Mouse (Mus musculus) B cell, adult 2 months (primary cell): ENCODE measurements around the gene Fgf23.
A peak's percentile ranks its signal among the peaks of the same experiment; 100 is the strongest.

Source experiments
- DNase-seq, 2 experiments: peaks; one replicate each; pipeline ENCODE4 v3.0.0; 2022

The Fgf23 gene

DNA sequence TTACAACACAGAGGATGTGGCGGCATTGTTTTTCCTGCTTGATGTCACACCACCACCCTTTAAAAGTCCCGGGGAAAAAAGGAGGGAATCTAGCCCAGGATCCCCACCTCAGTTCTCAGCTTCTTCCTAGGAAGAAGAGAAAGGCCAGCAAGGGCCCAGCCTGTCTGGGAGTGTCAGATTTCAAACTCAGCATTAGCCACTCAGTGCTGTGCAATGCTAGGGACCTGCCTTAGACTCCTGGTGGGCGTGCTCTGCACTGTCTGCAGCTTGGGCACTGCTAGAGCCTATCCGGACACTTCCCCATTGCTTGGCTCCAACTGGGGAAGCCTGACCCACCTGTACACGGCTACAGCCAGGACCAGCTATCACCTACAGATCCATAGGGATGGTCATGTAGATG lies at the start of gene Fgf23:
TSS of gene Fgf23 (plus strand) at position 86 of the 400 bp plus-strand sequence.
- DNase-seq: no peak

DNA sequence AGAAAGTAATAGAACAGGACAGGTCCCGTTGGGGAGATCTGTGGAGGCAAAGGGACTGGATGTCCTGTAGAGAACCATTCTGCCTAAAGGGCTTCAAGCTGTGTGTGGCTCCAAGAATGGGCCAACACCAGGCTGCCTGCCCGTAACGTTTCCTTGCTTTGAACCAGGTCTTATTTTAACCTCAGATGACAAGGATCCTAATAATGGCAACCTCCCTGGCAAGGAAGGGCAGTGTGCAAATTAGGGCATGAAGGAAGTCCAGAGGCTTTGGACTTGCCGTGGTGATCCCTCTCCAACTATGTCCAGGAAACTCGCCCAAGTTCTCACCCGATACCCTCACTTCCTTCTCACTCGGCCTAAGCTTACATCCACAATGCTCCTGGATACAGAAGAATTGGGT lies 47.9 kb upstream of the Fgf23 start:
- no peak for DNase-seq

- peak; percentile 13 for DNase-seq
Measured at GRCm38 (mm10) chr6:127034760-127035159, 37.9 kb upstream of the Fgf23 start.

DNA sequence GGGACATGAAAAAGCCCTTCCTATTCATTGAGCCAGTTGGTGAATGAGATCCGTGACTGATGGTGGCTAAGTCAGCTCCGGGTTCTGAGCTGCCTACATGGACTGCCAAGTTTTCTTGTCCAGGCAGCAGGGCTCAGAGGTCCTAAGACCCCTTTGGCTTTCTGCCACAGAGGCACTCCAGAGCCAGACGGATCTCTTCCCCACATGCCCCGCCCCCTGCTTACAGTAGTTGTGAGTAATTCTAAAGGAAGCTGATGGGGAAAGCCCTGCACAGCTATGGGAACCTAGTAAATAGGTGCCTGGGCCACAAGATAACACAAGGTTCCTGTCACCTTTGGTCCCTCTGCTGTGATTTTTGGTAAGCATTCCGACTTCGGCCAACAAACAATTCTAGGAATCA lies 27.8 kb upstream of the Fgf23 start:
- no peak for DNase-seq

DNA sequence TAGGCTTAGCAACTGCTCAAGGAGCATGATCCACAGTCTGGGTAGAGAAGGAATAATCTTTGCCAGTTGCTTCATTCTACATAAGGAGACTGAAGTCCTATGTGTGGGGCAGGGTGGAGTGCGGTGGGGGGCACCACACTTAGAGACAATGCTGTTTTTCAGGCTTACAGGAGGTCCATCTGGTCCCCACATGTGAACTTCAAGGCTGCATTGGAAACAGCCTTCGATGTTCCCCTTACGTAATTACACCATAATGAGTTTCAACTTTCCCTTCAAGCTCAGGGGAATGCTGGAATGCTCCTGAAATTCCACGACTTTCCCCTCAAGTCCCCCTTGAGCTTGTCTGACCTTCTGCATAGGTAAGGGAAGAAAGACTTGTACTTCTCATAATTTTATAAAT lies 21.9 kb upstream of the Fgf23 start:
- DNase-seq: no peak

DNA sequence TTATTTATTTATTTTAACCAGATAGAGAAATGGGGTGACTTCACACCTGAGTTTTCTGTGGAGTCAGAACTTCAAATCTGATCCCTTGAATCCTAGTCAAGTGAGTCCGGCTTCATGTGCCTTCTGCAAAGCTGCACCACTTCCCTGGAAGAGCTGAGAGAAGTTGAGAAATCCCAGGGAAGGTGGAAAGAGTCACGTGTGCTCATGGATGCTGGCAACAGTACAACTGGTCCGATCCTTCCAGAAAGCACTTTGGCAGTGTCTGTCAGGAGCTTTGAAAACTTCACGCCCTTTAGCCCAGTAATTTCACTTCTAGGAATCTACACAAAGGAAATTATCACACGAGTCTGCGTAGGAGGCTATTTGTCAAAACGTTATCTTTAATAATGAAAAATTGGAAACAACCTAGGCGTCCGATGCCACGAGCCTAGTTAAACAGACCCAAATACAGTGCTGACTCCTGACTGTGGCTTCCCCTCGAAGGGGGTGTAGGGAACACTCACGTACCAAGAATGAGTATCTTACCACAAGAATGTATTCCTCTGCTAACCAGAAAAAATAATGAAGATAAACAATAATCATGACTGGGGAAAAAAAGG lies 15.6 kb upstream of the Fgf23 start:
- no peak for DNase-seq

- no peak for DNase-seq
Measured at GRCm38 (mm10) chr6:127059975-127060374, 12.7 kb upstream of the Fgf23 start.

DNA sequence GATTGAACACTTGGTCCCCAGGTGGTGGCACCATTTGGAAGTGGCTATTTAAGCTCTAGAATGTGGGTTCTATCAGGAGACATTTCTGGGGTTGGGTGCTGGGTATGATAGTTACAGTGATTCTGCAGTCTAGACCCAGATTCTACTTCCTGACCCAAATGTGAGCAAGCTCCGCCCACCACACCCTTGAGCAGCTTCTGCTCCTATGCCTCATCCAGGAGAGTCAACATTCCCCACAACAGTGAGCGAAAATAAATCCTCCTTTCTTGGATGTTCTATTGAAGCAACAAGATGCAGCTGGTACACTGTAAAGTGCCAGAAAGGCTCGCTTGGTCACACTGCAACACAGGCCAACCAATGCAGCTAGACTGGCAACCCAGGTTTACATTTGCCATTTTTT lies 8.8 kb upstream of the Fgf23 start:
- no peak for DNase-seq

- DNase-seq: no peak
Measured at GRCm38 (mm10) chr6:127064815-127065214, 7.9 kb upstream of the Fgf23 start.

DNA sequence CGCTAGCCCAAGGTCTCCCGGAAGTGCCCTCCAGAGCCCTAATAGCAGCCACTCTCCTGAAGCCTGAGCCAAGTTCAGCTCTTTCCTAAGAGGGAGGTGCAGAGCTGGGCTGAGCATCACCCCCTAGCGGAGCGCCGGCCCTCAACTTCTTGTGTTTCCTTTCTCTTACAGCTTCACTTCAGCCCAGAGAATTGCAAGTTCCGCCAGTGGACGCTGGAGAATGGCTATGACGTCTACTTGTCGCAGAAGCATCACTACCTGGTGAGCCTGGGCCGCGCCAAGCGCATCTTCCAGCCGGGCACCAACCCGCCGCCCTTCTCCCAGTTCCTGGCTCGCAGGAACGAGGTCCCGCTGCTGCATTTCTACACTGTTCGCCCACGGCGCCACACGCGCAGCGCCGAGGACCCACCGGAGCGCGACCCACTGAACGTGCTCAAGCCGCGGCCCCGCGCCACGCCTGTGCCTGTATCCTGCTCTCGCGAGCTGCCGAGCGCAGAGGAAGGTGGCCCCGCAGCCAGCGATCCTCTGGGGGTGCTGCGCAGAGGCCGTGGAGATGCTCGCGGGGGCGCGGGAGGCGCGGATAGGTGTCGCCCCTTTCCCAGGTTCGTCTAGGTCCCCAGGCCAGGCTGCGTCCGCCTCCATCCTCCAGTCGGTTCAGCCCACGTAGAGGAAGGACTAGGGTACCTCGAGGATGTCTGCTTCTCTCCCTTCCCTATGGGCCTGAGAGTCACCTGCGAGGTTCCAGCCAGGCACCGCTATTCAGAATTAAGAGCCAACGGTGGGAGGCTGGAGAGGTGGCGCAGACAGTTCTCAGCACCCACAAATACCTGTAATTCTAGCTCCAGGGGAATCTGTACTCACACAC lies 7.4 kb downstream of the Fgf23 start:
- DNase-seq: peak; percentile 34 to 36

GRCm38 (mm10) chr6:127081820-127082219 lies 9.1 kb downstream of the Fgf23 start:
- DNase-seq: no peak

- peak; percentile 6 to 9 for DNase-seq
Measured at GRCm38 (mm10) chr6:127086739-127087138, 14.0 kb downstream of the Fgf23 start.

DNA sequence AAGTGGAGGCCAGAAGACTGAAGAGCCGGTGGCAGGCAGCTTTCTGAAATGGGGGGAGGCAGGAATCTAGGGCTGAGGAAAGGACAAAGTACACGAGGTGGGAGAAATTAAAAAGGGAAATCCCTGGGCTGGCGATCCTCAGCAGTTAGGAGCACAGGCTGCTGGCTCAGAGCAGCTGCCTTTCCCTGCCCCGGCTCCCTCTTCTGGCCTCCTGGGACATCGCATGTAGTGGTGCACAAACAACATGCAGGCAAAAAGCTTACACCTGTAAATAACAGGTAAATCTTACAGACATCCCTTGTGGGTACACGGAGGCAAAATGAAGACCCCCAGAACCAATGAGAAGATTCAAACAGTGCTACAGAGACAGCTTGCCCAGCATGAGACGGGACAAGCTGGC lies 21.9 kb downstream of the Fgf23 start:
- peak; percentile 9 to 12 for DNase-seq

DNA sequence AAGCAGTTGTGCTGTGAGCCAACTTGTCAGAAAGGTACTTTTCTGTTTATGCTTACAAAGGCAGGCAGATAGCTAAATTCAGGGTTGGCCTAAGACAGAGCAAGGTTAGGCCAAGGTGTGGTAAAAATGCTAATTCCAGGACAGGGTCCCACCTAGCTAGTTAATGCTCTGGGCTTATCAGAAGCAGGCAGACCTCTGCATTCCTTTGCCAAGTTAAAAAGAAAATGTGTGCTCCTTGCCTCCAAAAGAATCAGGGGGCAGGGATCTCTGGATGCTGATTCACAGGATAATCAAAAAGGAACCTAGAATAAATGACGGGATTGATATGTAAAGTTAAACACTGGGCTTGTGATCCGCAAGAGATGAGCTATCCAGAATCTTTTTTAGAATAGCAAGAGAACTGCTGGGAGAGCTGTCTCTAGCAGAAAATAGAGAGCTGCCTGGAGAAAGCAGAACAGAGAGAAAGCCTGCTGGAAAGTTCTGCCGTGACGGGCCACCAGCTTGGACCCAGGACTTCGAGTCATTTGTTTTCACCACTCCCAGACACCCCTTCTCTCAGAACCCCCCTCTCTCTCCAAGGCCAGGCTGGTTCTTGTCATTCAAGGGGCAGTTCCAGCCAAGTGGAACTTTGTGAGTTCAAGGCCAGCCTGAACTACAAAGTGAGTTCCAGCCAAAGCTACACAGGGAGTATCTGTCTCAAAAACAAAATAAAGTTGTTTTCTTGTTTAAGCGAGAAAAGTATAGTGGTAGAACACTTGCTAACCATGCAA lies 31.0 kb downstream of the Fgf23 start:
- DNase-seq: no peak

GRCm38 (mm10) chr6:127104396-127105029 lies 31.8 kb downstream of the Fgf23 start:
- DNase-seq: no peak

DNA sequence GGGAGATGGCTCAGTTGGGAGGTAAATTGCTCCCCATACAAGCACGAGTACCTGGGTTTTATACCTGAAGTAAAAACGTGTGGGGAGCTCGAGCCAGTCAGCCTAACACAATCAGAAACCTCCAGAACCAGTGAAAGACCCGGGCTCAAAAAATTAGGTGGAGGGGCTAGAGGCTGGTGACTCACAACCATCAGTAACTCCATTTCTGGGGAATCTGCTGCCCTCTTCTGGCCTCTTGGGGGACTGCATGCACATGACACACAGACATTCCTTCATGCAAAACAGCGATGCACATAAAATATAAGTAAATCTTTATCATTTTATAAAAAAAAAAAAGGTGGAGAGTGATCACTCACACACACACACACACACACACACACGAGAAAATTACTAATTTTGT lies 32.4 kb downstream of the Fgf23 start:
- DNase-seq: peak; percentile 72 to 73

- no peak for DNase-seq
Measured at GRCm38 (mm10) chr6:127106189-127106588, 33.5 kb downstream of the Fgf23 start.

DNA sequence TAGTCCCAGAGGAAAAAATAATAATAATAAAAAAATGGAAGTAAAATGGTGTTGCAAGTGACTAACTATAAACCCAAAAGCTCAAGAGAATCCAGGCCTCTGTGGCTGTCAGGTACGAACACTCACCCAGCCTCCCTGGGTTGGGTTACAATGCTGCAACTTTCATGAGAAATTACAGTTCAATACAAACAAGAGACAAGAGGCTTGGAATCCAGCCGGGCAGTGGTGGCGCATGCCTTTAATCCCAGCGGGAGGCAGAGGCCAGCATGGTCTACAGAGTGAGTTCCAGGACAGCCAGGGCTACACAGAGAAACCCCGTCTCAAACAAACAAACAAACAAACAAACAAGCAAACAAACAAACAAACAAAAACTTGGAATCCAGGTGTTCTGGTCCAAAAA lies 34.0 kb downstream of the Fgf23 start:
- no peak for DNase-seq

DNA sequence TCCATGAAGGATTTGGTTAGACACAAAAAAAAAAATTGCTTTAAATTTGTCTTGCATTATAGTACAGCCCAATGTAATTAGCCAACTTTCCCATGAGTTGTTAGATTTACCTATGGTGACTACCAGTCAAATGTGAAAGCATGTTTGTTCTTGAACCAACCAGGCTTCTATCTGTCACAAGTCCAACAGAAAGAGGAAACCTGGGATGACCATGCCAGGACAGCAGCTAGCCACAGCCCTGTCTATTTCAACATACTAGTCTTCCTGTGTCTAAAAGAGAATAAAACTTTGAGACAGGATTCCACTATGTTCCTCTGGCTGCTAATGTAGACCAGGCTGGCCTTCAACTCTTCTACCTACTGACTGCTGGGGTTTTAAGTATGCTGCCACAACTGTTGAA lies 34.7 kb downstream of the Fgf23 start:
- no peak for DNase-seq

GRCm38 (mm10) chr6:127108368-127109060 lies 35.8 kb downstream of the Fgf23 start:
- DNase-seq: peak; percentile 3 to 11

DNA sequence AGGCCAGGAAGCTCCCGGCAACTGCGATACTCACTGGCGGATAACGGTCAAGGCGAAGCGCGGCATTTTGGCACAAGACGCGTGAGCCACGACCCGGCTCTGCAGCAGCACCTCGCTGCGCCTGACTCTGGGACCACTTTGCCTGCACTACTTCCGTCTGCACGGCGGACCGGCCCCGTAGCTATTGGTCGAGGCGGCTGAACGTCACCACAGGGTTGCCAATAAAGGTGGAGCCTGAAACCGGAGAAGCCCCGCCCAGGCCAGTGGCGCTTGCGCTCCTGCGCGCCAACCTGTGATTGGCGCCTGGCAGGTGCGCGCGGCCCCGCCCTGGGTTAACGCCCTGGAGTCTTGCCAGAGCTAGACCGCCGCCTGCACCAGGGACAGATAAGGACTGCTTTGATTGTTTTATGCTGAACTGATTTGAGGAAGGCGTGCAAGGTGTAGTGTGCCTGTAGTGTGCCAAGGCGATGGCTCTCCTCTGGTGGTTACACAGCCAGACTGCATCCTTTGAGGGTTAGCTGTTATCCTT lies 36.8 kb downstream of the Fgf23 start, which contains the start of gene Tigar:
TSS of gene Tigar (minus strand) at position 156 of the 529 bp plus-strand sequence.
- DNase-seq: peak; percentile 96 to 97
